Mouse (Mus musculus): Measurements from ENCODE around the gene Uvrag. TPM values are rescaled to one million over a fixed set of nuclear protein-coding genes. Genes with fewer than 3 reads are reported as not detected.

The Uvrag gene
- total RNA-seq, 4 experiments from 2014 or later: 41.6 to 54.7 (median 52.8) TPM

DNA sequence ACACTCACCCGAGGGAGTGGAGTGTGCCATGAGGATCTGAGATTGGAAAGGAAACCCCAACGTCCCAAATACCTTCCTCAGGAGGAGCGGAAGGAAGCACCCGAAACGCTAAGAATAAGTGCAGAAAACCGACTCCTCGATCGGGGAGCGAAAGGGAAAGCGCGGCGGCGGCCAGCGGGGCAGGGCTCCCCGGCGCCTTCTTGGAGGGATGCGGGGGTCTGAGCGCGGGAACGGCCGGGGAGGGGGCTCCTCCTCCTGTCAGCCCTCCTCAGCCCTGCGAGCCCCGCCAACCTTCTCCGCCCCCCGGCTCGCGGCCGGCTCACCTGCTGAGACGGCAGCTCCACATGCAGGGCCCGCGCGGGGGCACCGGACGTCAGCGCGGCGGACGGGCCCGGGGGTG is 430 bp downstream of the Uvrag start:
- DNase-seq (ENCODE audit: low spot score in 2 of 2): no peak

DNA sequence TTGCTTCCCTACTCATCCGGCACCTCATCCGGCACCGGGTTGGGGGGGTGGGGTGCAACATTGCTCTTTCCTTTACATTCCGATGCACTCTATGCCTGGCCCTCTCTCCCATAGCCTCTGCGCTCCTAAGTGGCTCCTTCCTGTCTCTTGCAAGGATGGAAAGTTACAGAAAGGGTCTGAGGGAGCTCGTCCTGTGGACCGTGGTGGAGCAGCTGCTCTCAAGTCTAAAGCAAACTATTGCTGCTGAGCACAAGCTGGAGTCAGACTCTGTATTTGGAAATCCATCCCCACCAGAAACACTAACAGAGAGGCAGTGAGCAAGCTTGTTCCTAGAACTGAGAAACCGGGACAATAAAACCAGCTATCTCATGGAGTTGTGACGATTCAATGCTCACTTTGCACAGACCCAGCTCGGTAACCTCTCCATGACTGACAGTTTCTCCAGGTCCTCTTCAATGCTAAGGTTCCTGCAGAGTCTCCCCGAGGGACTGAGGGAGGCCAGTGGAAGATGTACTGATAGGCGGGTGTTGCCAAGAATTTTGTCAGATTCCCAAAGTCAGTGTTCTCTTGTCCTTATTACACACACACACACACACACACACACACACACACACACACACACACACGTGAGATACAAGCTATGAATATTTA is 975 bp downstream of the Uvrag start:
- no peak for DNase-seq (ENCODE audit: low spot score in 2 of 2)

DNA sequence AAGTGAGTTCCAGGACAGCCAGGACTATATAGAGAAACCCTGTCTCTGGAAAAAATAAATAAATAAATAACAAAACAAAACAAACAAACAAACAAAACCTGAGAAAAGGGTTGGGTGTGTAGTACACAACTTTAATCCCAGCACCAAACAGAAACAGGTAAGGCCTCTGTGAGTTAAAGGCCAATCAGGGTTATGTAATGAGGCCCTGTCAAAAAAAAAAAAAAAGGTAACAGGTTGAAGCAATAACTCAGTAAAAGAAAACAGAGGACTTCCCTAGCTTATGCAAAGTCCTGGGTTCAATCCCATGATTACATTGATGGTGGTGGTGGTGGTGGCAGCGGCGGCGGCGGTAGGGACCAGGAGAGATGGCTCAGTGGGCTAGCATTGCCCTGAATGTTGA is 3.4 kb downstream of the Uvrag start:
- no peak for DNase-seq (ENCODE audit: low spot score in 2 of 2)

DNA sequence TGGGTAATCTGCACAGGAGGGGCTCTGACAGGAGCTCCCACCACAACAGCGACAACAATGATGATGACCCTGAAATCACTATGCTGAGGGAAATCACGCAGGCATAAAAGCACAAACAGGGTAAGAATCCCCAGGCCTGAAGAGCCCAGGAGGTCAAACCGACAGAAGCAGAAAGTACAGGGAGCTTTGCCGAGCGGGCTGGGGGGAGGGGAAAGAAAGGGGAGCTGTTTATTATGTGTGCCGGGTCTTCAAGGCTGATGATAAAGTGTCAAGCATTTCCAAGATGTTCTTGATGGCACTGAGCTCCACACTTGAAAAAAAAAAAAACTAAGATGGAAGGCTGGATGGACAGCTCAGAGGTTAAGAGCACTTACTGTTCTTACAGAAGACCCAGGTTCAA is 4.2 kb downstream of the Uvrag start:
- no peak for DNase-seq (ENCODE audit: low spot score in 2 of 2)

DNA sequence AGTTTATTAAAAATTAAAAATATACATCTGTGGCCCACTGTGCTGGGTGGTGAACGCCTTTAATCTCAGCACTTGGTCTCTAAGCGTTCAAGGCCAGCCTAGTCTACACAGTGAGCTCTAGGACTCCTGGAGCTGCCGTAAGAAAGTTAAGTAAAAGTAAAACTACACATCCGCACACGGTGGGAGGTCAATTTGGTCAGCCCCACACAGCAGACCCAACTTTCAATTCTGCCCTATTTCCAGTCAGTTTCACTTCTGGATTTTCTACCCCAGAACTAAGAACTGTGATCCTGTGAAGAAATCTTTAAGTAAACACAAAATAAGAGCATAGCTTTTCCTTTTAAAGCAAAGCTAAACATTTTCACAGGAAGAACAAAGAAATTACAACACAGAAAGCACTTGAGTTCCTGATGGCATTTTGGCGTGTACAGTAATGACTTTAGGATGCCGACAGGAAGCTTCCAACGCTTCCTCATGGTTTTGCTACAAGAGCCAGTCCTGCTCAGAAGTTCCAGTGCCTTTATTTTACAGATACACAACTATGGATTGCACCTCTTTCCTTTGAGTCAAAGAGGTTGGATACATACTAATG is 7.0 kb downstream of the Uvrag start:
- no peak for DNase-seq (ENCODE audit: low spot score in 2 of 2)

DNA sequence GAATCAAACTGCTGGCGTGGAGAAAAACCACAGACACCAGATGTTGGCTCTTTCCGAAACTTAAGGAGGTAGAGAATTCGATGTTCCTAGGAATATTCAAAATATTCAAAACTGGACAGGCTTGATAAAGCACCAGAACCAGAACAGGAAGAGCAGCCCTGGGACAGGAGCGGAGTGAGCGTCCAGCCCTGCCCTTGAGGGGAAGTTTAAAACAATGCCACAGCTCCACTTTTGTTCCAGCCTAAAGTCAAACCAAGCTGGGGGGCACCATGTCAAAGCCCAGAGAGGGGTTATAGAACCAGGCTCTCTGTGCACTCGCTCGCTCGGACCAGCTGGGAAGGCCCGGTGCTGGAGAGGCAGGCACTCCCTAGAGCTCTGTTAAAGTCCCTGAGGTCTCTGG is 8.3 kb downstream of the Uvrag start:
- DNase-seq (ENCODE audit: low spot score in 2 of 2): no peak

DNA sequence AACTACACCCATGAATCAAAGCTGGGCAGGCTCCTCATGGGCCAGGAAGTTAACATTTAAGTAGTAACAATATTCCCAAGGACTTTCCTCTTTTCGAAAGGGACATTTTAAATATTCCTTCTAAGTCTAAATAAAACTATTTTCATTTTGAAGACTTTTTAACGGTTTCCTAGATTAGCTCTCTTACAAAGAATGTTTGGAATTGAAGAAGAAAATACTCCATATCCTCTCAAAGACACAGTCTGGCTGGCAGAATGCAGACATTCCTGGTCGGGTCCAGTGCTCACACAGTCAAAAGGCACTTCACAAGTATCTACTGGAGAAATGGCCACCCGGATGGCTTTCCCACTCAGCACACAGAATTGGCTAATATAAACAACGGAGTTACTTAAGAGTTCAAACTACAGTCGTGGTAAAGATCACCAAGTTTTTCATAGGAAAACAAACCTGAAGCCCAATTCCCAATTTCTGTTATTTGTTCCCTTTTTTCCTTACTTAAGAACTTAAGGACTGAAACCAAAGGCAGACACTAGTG is 9.1 kb downstream of the Uvrag start:
- DNase-seq (ENCODE audit: low spot score in 2 of 2): no peak

DNA sequence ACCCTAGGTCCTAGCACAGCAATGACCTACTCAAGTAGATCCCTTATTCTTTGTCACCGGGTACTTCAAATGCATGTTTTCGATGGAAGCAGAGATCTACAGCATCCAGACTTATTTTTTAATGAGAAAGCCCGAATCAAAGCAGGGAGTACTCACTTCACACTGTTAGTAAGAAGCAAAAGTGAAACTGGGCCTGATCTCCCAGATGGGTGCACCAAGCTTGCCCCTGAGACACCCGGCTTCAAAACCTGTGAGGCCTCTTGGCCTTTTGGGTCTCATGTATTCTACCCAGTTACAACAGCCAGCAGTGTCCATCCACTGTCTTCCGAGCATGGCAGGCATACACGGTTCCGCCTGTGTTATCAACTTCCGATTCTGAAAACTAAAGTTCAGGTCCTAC is 12.0 kb downstream of the Uvrag start:
- DNase-seq (ENCODE audit: low spot score in 2 of 2): no peak

DNA sequence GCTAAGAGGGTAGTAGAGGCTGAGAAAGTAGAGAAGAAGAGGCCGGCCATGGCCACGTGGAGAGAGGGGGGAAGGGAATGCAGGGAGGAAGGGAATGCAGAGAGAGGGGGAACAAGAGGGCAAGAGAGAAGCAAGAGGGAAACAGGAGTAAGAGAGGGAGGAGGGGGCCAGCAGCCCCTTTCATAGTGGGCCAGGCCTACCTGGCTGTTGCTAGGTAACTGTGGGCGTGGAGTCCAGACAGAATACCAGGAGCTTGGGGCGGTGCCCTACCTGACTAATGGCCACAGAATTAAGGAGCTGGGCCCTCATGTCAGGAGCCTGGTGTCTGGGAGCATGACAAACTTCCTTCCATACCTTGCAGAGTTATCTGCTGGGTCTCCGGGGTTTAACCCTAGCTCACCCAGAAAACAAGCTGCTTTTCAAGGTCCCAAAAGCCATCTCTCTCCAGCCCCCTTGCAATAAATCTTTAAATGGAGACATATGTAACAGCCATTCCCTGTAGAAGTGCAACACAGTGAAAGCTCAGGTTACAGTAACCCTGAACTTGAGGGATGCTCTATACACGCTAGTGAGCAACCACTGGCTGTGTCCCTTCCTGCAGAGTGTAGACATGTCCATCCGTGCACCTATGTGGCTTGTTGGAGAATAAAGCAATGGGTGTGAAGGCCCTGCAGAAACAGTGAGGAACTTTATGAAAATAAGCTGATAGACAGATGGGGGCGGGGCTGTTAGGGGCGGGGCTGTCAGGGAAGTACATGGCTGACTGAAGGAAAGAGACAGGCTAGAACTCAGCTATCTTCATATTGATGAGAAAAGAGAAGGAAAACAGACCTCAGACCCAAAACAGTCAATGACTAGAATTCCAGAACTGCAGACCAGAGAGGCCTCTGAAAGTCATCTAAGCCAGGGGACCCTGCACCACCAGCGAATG is 12.7 kb downstream of the Uvrag start:
- no peak for DNase-seq (ENCODE audit: low spot score in 2 of 2)

DNA sequence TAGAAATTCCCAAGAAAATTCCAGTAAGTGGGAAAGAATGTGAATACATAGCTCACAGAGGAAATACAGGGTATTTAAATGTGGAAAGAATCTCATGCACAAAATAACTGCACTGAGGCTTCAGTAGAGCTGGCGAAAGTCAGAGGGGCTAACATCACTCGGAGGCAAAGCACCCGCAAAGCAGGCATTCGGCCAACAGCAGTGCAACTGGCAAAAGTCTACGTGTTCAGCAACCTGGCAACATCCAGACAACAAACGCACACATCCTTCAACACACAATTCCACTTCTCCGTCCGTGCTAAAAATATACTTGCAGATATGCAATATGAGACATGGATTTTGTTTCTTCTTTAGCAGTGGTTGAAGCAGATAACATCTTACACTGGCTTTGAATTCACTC is 14.9 kb downstream of the Uvrag start:
- no peak for DNase-seq (ENCODE audit: low spot score in 2 of 2)

DNA sequence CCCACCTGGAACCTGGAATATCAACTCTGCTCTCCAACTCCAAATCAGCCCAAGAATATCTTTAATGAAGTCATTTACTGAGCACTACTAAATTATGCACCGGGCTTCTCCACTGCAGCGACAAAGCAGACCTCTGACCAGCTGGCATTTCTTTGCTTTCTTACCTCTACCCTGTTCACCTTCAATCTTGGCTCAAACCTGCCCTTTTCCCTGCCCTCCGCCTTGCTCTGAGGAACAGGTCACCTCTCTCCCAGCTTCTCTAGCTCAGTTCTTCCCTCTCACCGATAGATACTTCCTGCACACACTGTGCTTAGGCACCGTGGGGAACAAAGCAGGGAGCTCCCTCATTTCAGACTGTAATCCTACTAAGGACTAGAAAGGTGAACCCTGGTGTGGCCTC is 18.3 kb downstream of the Uvrag start:
- DNase-seq (ENCODE audit: low spot score in 2 of 2): no peak

DNA sequence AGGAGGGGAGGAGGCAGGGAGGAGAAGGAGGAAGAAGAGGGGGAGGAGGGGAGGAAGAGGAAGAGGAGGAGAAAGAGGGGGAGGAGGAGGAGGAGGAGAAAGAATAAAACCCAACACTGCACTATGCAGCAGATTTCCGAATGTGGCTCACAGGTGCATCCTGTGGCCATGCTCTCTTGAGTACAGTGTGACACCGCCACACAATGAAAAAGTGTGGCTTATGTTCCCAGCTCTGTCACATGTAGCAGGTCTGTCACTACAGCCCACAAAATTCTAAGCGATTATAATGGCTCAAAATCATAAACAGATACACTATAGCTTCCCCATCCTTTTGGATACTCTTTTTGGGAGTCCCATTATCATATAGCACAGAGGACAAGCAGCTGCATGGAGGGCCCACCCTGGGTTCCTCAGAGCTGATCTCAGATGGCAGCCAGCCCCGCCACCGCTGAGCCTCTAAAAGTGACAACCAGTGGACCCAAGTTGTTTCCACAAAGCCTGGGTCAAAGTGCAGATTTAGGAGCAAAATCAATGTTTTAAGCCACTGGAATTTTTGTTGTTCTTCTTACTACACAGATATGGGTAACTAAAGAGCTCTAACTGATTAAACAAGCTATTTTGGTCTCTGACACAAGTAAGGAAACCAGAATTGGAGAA is 19.9 kb downstream of the Uvrag start:
- no peak for DNase-seq (ENCODE audit: low spot score in 2 of 2)

DNA sequence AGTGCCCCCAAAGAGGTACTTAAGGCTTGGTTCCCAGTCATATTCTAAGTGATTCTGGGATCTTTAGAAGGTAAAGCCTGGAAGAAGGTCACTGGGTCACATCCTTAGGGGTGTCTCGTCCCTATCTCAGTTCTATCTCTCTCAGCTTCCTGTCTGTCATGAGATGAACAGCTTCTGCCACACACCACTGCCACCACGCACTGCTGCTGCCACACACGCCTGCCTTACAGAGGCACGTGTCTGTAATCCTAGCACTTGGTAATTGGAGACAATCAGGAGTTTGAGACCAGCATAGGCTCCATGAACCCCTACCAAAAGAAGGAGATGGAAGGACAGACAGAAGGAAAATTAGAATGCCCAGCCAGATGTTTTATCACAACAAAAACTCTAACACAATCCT is 20.9 kb downstream of the Uvrag start:
- no peak for DNase-seq (ENCODE audit: low spot score in 2 of 2)

DNA sequence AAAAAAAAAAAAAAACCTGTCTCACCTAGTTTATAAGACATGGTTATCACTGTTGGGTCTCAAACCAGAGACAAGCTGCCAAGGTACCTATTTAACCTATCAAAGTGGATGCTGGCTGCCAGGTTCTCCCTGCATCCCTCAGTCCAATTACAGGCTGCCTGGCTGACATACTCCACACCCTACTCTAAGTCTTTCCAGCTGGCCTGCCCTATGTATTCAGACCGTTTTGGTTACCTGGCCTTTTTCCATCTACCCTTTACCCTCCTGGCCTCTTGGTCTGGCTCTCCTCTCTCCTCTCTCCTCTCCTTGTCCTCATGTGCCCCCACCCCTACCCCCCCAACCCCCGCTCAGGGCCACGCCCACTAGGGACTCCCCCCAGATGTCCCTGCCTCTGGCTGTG is 24.2 kb downstream of the Uvrag start:
- DNase-seq (ENCODE audit: low spot score in 2 of 2): no peak

DNA sequence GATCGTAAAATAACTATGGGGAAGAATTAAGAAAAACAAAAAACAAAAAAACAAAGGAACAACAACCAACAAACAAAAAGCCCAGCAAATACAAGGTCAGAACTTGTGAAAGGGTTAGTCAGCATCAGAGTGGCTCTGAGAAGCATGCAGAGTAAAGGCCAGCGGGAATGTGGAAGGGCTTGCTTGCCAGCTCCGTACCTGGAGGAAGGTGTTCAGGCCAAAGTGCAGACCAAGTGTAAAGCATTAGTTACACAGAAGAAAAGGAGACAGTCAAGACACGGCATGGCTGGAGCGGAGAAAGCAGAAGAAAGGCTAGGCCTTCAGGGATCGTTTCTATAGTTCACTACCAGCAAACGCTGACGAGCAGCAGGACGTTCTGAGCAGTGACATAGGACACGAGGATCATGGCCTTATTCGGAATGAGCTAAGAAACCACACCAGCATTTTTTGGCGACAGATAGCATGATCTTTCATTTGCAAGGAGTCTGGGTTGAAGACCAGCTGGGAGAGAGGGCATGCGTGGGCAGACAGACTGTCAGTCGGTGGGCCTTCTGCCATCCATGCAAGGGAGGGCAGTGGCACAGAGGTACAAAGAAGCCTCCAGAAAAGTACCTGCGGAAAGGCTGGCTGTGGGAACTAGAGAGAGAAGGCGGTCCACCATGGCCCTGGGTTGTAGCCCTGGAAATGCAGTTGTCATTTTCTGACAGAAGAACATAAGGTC is 26.8 kb downstream of the Uvrag start:
- no peak for DNase-seq (ENCODE audit: low spot score in 2 of 2)

DNA sequence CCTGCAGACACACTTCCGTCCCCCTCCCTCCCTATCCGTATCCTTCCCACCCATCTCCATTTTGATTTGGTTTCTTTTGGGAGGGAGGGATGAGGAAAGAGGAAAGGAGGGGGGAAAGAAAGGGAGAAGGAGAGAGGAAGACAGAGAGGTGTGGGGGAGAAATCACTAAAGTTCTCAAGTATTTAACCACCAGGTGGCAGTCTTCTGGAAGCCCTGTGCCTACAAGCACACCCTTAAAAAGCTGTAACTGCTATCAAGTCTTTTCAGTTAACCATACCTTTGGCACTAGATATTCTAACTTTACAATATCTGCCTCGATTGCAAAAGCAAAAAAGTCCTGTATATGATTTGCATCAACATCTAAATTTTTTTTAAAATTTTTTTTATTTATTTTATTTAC is 33.4 kb downstream of the Uvrag start:
- no peak for DNase-seq (ENCODE audit: low spot score in 2 of 2)

DNA sequence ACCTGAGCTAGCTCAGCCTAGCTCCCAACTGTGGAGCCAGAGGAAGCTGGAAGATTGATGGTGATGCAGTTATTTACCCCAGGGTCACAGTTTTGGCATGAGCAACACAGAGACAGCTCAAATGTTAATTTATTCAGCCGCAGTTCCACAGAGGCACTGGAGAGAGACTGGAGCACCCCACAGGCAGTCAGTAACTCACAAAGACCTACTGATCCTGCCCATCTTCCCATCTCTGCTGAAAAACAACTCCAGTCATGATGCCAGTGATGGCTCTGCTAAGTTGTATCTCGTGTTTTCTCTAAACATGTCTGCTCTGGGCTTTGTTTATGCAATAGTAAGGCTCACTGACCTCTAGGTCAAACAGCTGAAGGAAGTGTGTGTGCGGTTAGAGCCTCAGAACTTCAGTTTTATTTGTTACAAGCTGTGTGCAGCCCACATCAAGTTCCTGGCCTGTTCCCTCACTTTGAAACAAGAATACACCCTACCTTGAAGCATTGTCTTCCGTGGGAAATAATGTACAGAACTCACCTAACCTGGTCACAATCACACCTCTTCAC is 34.1 kb downstream of the Uvrag start:
- no peak for DNase-seq (ENCODE audit: low spot score in 2 of 2)

DNA sequence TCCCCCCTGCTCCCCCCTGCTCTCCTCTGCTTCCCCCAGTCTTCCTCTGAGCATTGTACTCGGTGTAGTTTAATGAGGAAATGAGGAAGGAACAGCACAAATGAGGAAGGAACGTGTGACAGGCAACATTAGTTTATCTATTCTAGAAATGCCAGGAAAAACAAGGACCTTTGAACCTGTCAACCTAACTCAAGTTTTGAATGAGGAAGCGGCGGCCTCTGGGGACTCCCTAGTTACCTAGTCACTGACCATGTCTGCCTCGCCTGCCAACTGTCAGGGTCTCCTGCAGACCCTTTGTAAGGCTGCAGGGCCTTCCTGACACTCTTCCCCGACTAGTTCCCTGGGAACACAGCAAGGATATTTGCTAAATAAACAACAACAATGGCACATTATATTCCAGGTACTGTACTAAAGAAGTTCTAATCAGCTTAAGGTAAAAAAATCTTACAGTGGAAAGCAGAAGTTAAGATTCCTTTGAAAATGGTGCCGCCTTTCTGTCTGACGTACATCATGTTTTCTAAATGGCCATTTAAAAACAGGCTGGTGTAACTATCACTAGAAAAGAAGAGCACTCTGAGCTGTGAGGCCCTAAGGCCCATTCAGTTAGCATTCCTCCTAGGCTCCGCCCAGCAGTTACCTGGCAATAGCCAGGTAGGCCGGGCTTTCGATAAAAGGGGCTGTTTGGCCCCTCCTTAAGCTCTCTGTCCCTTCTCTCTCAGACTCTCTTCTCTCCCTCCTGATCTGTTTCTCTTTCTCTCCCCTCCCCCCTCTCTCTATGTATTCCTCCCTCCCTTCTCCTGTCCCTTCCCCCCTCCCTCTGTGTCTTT is 39.0 kb downstream of the Uvrag start:
- DNase-seq (ENCODE audit: low spot score in 2 of 2): no peak

DNA sequence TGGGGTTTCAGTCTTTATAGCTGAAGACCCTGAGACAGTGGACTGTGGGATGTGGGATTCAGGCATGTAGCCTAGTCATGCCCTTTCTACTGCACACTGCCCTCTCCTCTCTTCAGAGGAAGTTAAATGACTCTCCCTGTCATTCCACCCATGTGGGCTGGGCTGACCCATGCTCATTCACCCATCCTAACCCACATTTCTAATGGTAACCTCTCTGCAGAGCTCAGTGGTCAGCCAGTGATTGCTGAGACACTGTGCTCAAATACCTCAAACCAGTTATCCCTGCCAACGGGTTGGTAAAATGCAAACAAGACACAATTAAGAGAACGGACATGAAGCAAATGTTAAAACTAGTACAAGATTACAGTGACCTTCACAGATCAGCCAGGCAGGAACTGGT is 39.9 kb downstream of the Uvrag start:
- DNase-seq (ENCODE audit: low spot score in 2 of 2): no peak

DNA sequence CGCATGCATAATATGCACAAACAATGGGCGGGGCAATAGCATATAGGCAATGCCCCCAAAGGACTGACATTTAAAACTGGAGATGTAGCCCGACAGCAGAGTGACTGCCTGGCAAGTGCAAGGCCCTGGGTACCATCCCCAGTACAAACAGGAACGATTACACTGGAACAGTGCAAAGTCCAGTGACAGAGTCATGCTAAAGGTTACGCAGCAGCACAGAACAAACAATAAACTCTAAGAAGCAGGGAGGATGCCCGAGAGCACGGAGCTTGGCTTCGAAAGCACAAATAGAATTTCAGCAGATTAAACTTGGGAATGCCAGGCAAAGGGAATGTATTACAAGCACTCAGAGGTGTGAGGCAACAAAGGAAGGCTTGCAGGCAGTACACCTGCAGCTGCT is 40.4 kb downstream of the Uvrag start:
- no peak for DNase-seq (ENCODE audit: low spot score in 2 of 2)

Data from layer of hippocampus, adult 8-10 months (tissue).